ENCODE assay signal across 11 mouse cellular contexts in genomic region chr1:171171138-171171537, GRCm38 (mm10). TPM values are rescaled to one million over a fixed set of nuclear protein-coding genes. Genes with fewer than 3 reads are reported as not detected.
A peak's percentile ranks its signal among the peaks of the same experiment; 100 is the strongest.
DNase-seq lines count a peak whose midpoint lies in the region; ATAC-seq lines count a peak whose summit lies in the region.
"Had no signal": no experiment of that assay in that cellular context is flagged by ENCODE, and none has a peak within 500 bp of the region (broad histone marks: within the 10 kb centered on the region; RNA-seq: fewer than 3 reads in every experiment).

No protein-coding gene starts in this region.

- H3K27me3 ChIP-seq in hindbrain, embryonic 16.5 days (replicated peaks; ENCODE audit: control insufficient read depth, insufficient read depth, low read length) = no peaks in the 10 kb centered on the region
- H3K27me3 ChIP-seq in hindbrain, embryonic 13.5 days = no peaks in the 10 kb centered on the region
- no peaks in the 10 kb centered on the region for H3K27me3 ChIP-seq in midbrain, embryonic 16.5 days (ENCODE audit: control insufficient read depth, insufficient read depth, low read depth, low read length)
- no peaks in the 10 kb centered on the region for H3K27me3 ChIP-seq in midbrain, embryonic 10.5 days (ENCODE audit: low read depth, poor library complexity, severe bottlenecking)
- no peaks in the 10 kb centered on the region for H3K27me3 ChIP-seq in heart, embryonic 16.5 days (ENCODE audit: control insufficient read depth, insufficient read depth, low read length)
- no peaks in the 10 kb centered on the region for H3K27me3 ChIP-seq in stomach, embryonic 16.5 days (ENCODE audit: control insufficient read depth, insufficient read depth, low read length)
- no peaks in the 10 kb centered on the region for H3K27me3 ChIP-seq in forebrain, embryonic 11.5 days (ENCODE audit: control insufficient read depth, insufficient read depth, low read length)
- H3K27me3 ChIP-seq: limb, embryonic 13.5 days had no signal

- H3K36me3 ChIP-seq in hindbrain, embryonic 16.5 days (ENCODE audit: control insufficient read depth, insufficient read depth, low read length) = no peaks in the 10 kb centered on the region
- no peaks in the 10 kb centered on the region for H3K36me3 ChIP-seq in hindbrain, embryonic 13.5 days
- H3K36me3 ChIP-seq in midbrain, embryonic 16.5 days (ENCODE audit: control insufficient read depth, insufficient read depth, low read length) = no peaks in the 10 kb centered on the region
- peaks cover 18% of the 10 kb centered on the region for H3K36me3 ChIP-seq in midbrain, embryonic 10.5 days
- H3K36me3 ChIP-seq in heart, embryonic 16.5 days (ENCODE audit: control insufficient read depth, insufficient read depth) = no peaks in the 10 kb centered on the region
- no peaks in the 10 kb centered on the region for H3K36me3 ChIP-seq in stomach, embryonic 16.5 days (ENCODE audit: control insufficient read depth, insufficient read depth, low read length)
- no peaks in the 10 kb centered on the region for H3K36me3 ChIP-seq in forebrain, embryonic 11.5 days (ENCODE audit: control insufficient read depth, insufficient read depth, low read length)
- H3K36me3 ChIP-seq: limb, embryonic 13.5 days had no signal

- WGBS in hindbrain, embryonic 16.5 days = 66% methylated on average over 3 of the region's 3 CpGs
- 61% methylated on average over 3 of the region's 3 CpGs for WGBS in hindbrain, embryonic 13.5 days
- WGBS in midbrain, embryonic 16.5 days = 73% methylated on average over 3 of the region's 3 CpGs
- WGBS in midbrain, embryonic 10.5 days = 65% methylated on average over 3 of the region's 3 CpGs
- WGBS in heart, embryonic 16.5 days = 22% methylated on average over 3 of the region's 3 CpGs
- 54% methylated on average over 3 of the region's 3 CpGs for WGBS in stomach, embryonic 16.5 days
- WGBS in forebrain, embryonic 11.5 days = 70% methylated on average over 3 of the region's 3 CpGs

- no peaks in the 10 kb centered on the region for H3K9me3 ChIP-seq in hindbrain, embryonic 16.5 days (ENCODE audit: control insufficient read depth, low read length)
- H3K9me3 ChIP-seq in hindbrain, embryonic 13.5 days = no peaks in the 10 kb centered on the region
- H3K9me3 ChIP-seq in midbrain, embryonic 16.5 days (replicated peaks; ENCODE audit: control insufficient read depth, low read length, poor library complexity, severe bottlenecking) = no peaks in the 10 kb centered on the region
- H3K9me3 ChIP-seq in midbrain, embryonic 10.5 days (replicated peaks) = no peaks in the 10 kb centered on the region
- no peaks in the 10 kb centered on the region for H3K9me3 ChIP-seq in heart, embryonic 16.5 days (replicated peaks; ENCODE audit: control insufficient read depth, low read length)
- H3K9me3 ChIP-seq in stomach, embryonic 16.5 days (replicated peaks; ENCODE audit: control insufficient read depth, low read length) = no peaks in the 10 kb centered on the region
- no peaks in the 10 kb centered on the region for H3K9me3 ChIP-seq in forebrain, embryonic 11.5 days (ENCODE audit: control insufficient read depth, low read length)
- H3K9me3 ChIP-seq: limb, embryonic 13.5 days had no signal

- H3K4me3 ChIP-seq in hindbrain, embryonic 16.5 days (ENCODE audit: low read length) = no peak overlapping the region
- no peak overlapping the region for H3K4me3 ChIP-seq in hindbrain, embryonic 13.5 days
- H3K4me3 ChIP-seq in midbrain, embryonic 16.5 days (ENCODE audit: low read depth, low read length) = no peak overlapping the region
- no peak overlapping the region for H3K4me3 ChIP-seq in midbrain, embryonic 10.5 days
- no peak overlapping the region for H3K4me3 ChIP-seq in heart, embryonic 16.5 days (ENCODE audit: low read length)
- no peak overlapping the region for H3K4me3 ChIP-seq in stomach, embryonic 16.5 days (replicated peaks; ENCODE audit: low read length)
- H3K4me3 ChIP-seq in forebrain, embryonic 11.5 days (ENCODE audit: low read depth, low read length) = no peak overlapping the region
- H3K4me3 ChIP-seq: limb, embryonic 13.5 days had no signal

- peak overlapping the region; percentile 24; the same call in 1 of the 2 replicates for H3K27ac ChIP-seq in hindbrain, embryonic 16.5 days (ENCODE audit: low read depth, low read length)
- no peak overlapping the region for H3K27ac ChIP-seq in hindbrain, embryonic 13.5 days
- peak overlapping the region; percentile 10; the same call in 1 of the 2 replicates for H3K27ac ChIP-seq in midbrain, embryonic 16.5 days (ENCODE audit: low read length)
- H3K27ac ChIP-seq in midbrain, embryonic 10.5 days (replicated peaks) = no peak overlapping the region
- H3K27ac ChIP-seq in heart, embryonic 16.5 days (ENCODE audit: low read length) = peak overlapping the region; percentile 89
- peak overlapping the region; percentile 44; the same call in 1 of the 2 replicates for H3K27ac ChIP-seq in stomach, embryonic 16.5 days (ENCODE audit: low read length)
- no peak overlapping the region for H3K27ac ChIP-seq in forebrain, embryonic 11.5 days (ENCODE audit: low read depth, low read length)
- H3K27ac ChIP-seq: limb, embryonic 13.5 days had no signal

- H3K4me2 ChIP-seq in hindbrain, embryonic 16.5 days (ENCODE audit: low read length) = no peak overlapping the region
- no peak overlapping the region for H3K4me2 ChIP-seq in hindbrain, embryonic 13.5 days
- no peak overlapping the region for H3K4me2 ChIP-seq in midbrain, embryonic 16.5 days (ENCODE audit: low read length)
- peak overlapping the region; percentile 29; the same call in 1 of the 2 replicates for H3K4me2 ChIP-seq in heart, embryonic 16.5 days (ENCODE audit: low read depth, low read length)
- H3K4me2 ChIP-seq in stomach, embryonic 16.5 days (ENCODE audit: low read depth, low read length) = no peak overlapping the region
- no peak overlapping the region for H3K4me2 ChIP-seq in forebrain, embryonic 11.5 days (ENCODE audit: low read depth, low read length, severe bottlenecking)
- H3K4me2 ChIP-seq: limb, embryonic 13.5 days had no signal

- no peaks in the 10 kb centered on the region for H3K4me1 ChIP-seq in hindbrain, embryonic 16.5 days (ENCODE audit: control insufficient read depth, insufficient read depth, low read depth, low read length)
- no peaks in the 10 kb centered on the region for H3K4me1 ChIP-seq in hindbrain, embryonic 13.5 days (replicated peaks)
- H3K4me1 ChIP-seq in midbrain, embryonic 16.5 days (ENCODE audit: control insufficient read depth, insufficient read depth, low read length) = no peaks in the 10 kb centered on the region
- H3K4me1 ChIP-seq in midbrain, embryonic 10.5 days = peaks cover 5% of the 10 kb centered on the region; the same call in 1 of the 2 replicates
- peaks cover 5% of the 10 kb centered on the region for H3K4me1 ChIP-seq in heart, embryonic 16.5 days (ENCODE audit: control insufficient read depth, insufficient read depth, low read length)
- H3K4me1 ChIP-seq in stomach, embryonic 16.5 days (ENCODE audit: control insufficient read depth, insufficient read depth, low read length) = no peaks in the 10 kb centered on the region
- no peaks in the 10 kb centered on the region for H3K4me1 ChIP-seq in forebrain, embryonic 11.5 days (replicated peaks; ENCODE audit: control insufficient read depth, insufficient read depth, low read length)
- H3K4me1 ChIP-seq: limb, embryonic 13.5 days had no signal

- no peak overlapping the region for H3K9ac ChIP-seq in hindbrain, embryonic 16.5 days (ENCODE audit: low read depth, low read length)
- H3K9ac ChIP-seq in hindbrain, embryonic 13.5 days = no peak overlapping the region
- H3K9ac ChIP-seq in midbrain, embryonic 16.5 days (ENCODE audit: low read depth, low read length) = no peak overlapping the region
- H3K9ac ChIP-seq in heart, embryonic 16.5 days (ENCODE audit: low read length) = no peak overlapping the region
- H3K9ac ChIP-seq in stomach, embryonic 16.5 days (ENCODE audit: low read length) = no peak overlapping the region
- H3K9ac ChIP-seq in forebrain, embryonic 11.5 days (ENCODE audit: low read length) = no peak overlapping the region
- H3K9ac ChIP-seq: limb, embryonic 13.5 days had no signal

- ATAC-seq in hindbrain, embryonic 16.5 days = no peak
- ATAC-seq in hindbrain, embryonic 13.5 days (ENCODE audit: low FRiP score) = no peak
- no peak for ATAC-seq in midbrain, embryonic 16.5 days
- peak; percentile 80 for ATAC-seq in heart, embryonic 16.5 days (replicated peaks; ENCODE audit: extremely low read depth, insufficient read depth, low FRiP score)
- ATAC-seq in stomach, embryonic 16.5 days (ENCODE audit: insufficient read depth, low FRiP score) = peak; percentile 60; the same call in 1 of the 2 replicates
- ATAC-seq in erythroid progenitor cell, adult 5-6 weeks (replicated peaks; ENCODE audit: low FRiP score, poor library complexity, severe bottlenecking) = no peak
- no peak for ATAC-seq in forebrain, embryonic 11.5 days (replicated peaks; ENCODE audit: low FRiP score)
- ATAC-seq: CD4-positive, CD25-positive, alpha-beta regulatory T cell, adult 4 months had no signal

- DNase-seq in midbrain, embryonic 10.5 days (ENCODE audit: low spot score) = no peak
- DNase-seq in forebrain, embryonic 11.5 days (ENCODE audit: low spot score) = no peak
- DNase-seq: thymus, adult 18-20 months had no signal

RNA-seq across cellular contexts. Expression of gene Mpz, which starts 20.6 kb away (rescaled TPM):
- 4.7 and 5.3 TPM in 2 replicates for polyA plus RNA-seq in hindbrain, embryonic 16.5 days (2015; fragmentation: Nextera tagmentation; extraction: Ambion mirVana)
- 4.9 and 7.9 TPM in 2 replicates for polyA plus RNA-seq in hindbrain, embryonic 13.5 days (2015; fragmentation: Nextera tagmentation; extraction: Ambion mirVana)
- 0.20 and 0.63 TPM in 2 replicates for polyA plus RNA-seq in midbrain, embryonic 16.5 days (2015; fragmentation: Nextera tagmentation; extraction: Ambion mirVana)
- polyA plus RNA-seq in midbrain, embryonic 10.5 days (2016; fragmentation: Nextera tagmentation; extraction: Ambion mirVana) = 0.26 TPM in 1 of 2 replicates, not detected in the other
- 0.44 and 1.1 TPM in 2 replicates for polyA plus RNA-seq in heart, embryonic 16.5 days (2015; fragmentation: Nextera tagmentation; extraction: Ambion mirVana)
- polyA plus RNA-seq in stomach, embryonic 16.5 days (2015; fragmentation: Nextera tagmentation; extraction: Ambion mirVana) = 2.4 and 2.9 TPM in 2 replicates
- not detected in 2 replicates for total RNA-seq in erythroid progenitor cell, adult 5-6 weeks (2015; ENCODE audit: low replicate concordance)
- total RNA-seq in erythroid progenitor cell, adult 5-6 weeks (2017; ENCODE audit: low replicate concordance) = not detected in 2 replicates
- 0.13 TPM in 1 of 2 replicates, not detected in the other for polyA plus RNA-seq in forebrain, embryonic 11.5 days (2014; fragmentation: Nextera tagmentation; extraction: Ambion mirVana)
- polyA plus RNA-seq: CD4-positive, CD25-positive, alpha-beta regulatory T cell, adult 4 months had no signal

RNA-seq across cellular contexts. Expression of gene Sdhc, which starts 20.7 kb away (rescaled TPM):
- 316 and 354 TPM in 2 replicates for polyA plus RNA-seq in hindbrain, embryonic 16.5 days (2015; fragmentation: Nextera tagmentation; extraction: Ambion mirVana)
- 256 and 259 TPM in 2 replicates for polyA plus RNA-seq in hindbrain, embryonic 13.5 days (2015; fragmentation: Nextera tagmentation; extraction: Ambion mirVana)
- 284 and 311 TPM in 2 replicates for polyA plus RNA-seq in midbrain, embryonic 16.5 days (2015; fragmentation: Nextera tagmentation; extraction: Ambion mirVana)
- 301 and 309 TPM in 2 replicates for polyA plus RNA-seq in midbrain, embryonic 10.5 days (2016; fragmentation: Nextera tagmentation; extraction: Ambion mirVana)
- 622 and 629 TPM in 2 replicates for polyA plus RNA-seq in heart, embryonic 16.5 days (2015; fragmentation: Nextera tagmentation; extraction: Ambion mirVana)
- polyA plus RNA-seq in stomach, embryonic 16.5 days (2015; fragmentation: Nextera tagmentation; extraction: Ambion mirVana) = 282 and 298 TPM in 2 replicates
- 50.8 and 70.4 TPM in 2 replicates for total RNA-seq in erythroid progenitor cell, adult 5-6 weeks (2015; ENCODE audit: low replicate concordance)
- 4.7 and 14.6 TPM in 2 replicates for total RNA-seq in erythroid progenitor cell, adult 5-6 weeks (2017; ENCODE audit: low replicate concordance)
- 272 and 277 TPM in 2 replicates for polyA plus RNA-seq in forebrain, embryonic 11.5 days (2014; fragmentation: Nextera tagmentation; extraction: Ambion mirVana)

RNA-seq across cellular contexts. Expression of gene Pcp4l1, which starts 24.9 kb away (rescaled TPM):
- 44.7 and 48.7 TPM in 2 replicates for polyA plus RNA-seq in hindbrain, embryonic 16.5 days (2015; fragmentation: Nextera tagmentation; extraction: Ambion mirVana)
- polyA plus RNA-seq in hindbrain, embryonic 13.5 days (2015; fragmentation: Nextera tagmentation; extraction: Ambion mirVana) = 25.1 and 44.1 TPM in 2 replicates
- 15.1 and 20.7 TPM in 2 replicates for polyA plus RNA-seq in midbrain, embryonic 16.5 days (2015; fragmentation: Nextera tagmentation; extraction: Ambion mirVana)
- polyA plus RNA-seq in midbrain, embryonic 10.5 days (2016; fragmentation: Nextera tagmentation; extraction: Ambion mirVana) = 26.7 and 35.9 TPM in 2 replicates
- polyA plus RNA-seq in heart, embryonic 16.5 days (2015; fragmentation: Nextera tagmentation; extraction: Ambion mirVana) = 48.9 and 57.2 TPM in 2 replicates
- 44.3 and 46.4 TPM in 2 replicates for polyA plus RNA-seq in stomach, embryonic 16.5 days (2015; fragmentation: Nextera tagmentation; extraction: Ambion mirVana)
- total RNA-seq in erythroid progenitor cell, adult 5-6 weeks (2015; ENCODE audit: low replicate concordance) = 1.7 and 3.6 TPM in 2 replicates
- total RNA-seq in erythroid progenitor cell, adult 5-6 weeks (2017; ENCODE audit: low replicate concordance) = not detected in 2 replicates
- polyA plus RNA-seq in forebrain, embryonic 11.5 days (2014; fragmentation: Nextera tagmentation; extraction: Ambion mirVana) = 7.3 and 8.2 TPM in 2 replicates
- polyA plus RNA-seq: CD4-positive, CD25-positive, alpha-beta regulatory T cell, adult 4 months had no signal

RNA-seq across cellular contexts. Expression of gene Nr1i3, which starts 42.6 kb away (rescaled TPM):
- polyA plus RNA-seq in hindbrain, embryonic 16.5 days (2015; fragmentation: Nextera tagmentation; extraction: Ambion mirVana) = 0.26 and 0.73 TPM in 2 replicates
- 0.32 and 0.48 TPM in 2 replicates for polyA plus RNA-seq in hindbrain, embryonic 13.5 days (2015; fragmentation: Nextera tagmentation; extraction: Ambion mirVana)
- 0.38 and 0.47 TPM in 2 replicates for polyA plus RNA-seq in midbrain, embryonic 16.5 days (2015; fragmentation: Nextera tagmentation; extraction: Ambion mirVana)
- 0.28 and 0.36 TPM in 2 replicates for polyA plus RNA-seq in midbrain, embryonic 10.5 days (2016; fragmentation: Nextera tagmentation; extraction: Ambion mirVana)
- polyA plus RNA-seq in heart, embryonic 16.5 days (2015; fragmentation: Nextera tagmentation; extraction: Ambion mirVana) = 0.35 and 0.43 TPM in 2 replicates
- 1.7 and 1.8 TPM in 2 replicates for polyA plus RNA-seq in stomach, embryonic 16.5 days (2015; fragmentation: Nextera tagmentation; extraction: Ambion mirVana)
- not detected in 2 replicates for total RNA-seq in erythroid progenitor cell, adult 5-6 weeks (2015; ENCODE audit: low replicate concordance)
- total RNA-seq in erythroid progenitor cell, adult 5-6 weeks (2017; ENCODE audit: low replicate concordance) = 0.39 TPM in 1 of 2 replicates, not detected in the other
- 0.17 and 0.23 TPM in 2 replicates for polyA plus RNA-seq in forebrain, embryonic 11.5 days (2014; fragmentation: Nextera tagmentation; extraction: Ambion mirVana)

RNA-seq across cellular contexts. Expression of gene Tomm40l, which starts 51.2 kb away (rescaled TPM):
- 60.9 and 69.6 TPM in 2 replicates for polyA plus RNA-seq in hindbrain, embryonic 16.5 days (2015; fragmentation: Nextera tagmentation; extraction: Ambion mirVana)
- 35.4 and 42.4 TPM in 2 replicates for polyA plus RNA-seq in hindbrain, embryonic 13.5 days (2015; fragmentation: Nextera tagmentation; extraction: Ambion mirVana)
- polyA plus RNA-seq in midbrain, embryonic 16.5 days (2015; fragmentation: Nextera tagmentation; extraction: Ambion mirVana) = 46.8 and 58.3 TPM in 2 replicates
- 32.2 and 34.7 TPM in 2 replicates for polyA plus RNA-seq in midbrain, embryonic 10.5 days (2016; fragmentation: Nextera tagmentation; extraction: Ambion mirVana)
- polyA plus RNA-seq in heart, embryonic 16.5 days (2015; fragmentation: Nextera tagmentation; extraction: Ambion mirVana) = 60.7 and 68.9 TPM in 2 replicates
- polyA plus RNA-seq in stomach, embryonic 16.5 days (2015; fragmentation: Nextera tagmentation; extraction: Ambion mirVana) = 28.2 and 28.3 TPM in 2 replicates
- 1.1 and 4.2 TPM in 2 replicates for total RNA-seq in erythroid progenitor cell, adult 5-6 weeks (2015; ENCODE audit: low replicate concordance)
- 4.0 and 4.1 TPM in 2 replicates for total RNA-seq in erythroid progenitor cell, adult 5-6 weeks (2017; ENCODE audit: low replicate concordance)
- 31.6 and 39.2 TPM in 2 replicates for polyA plus RNA-seq in forebrain, embryonic 11.5 days (2014; fragmentation: Nextera tagmentation; extraction: Ambion mirVana)

Comparison
In these comparisons a context has a peak if more than half of its experiments do, and no peak if none do; other contexts are left out.
1. H3K27ac ChIP-seq: peak in hindbrain, embryonic 16.5 days (single experiment), midbrain, embryonic 16.5 days (single experiment), heart, embryonic 16.5 days (single experiment) and stomach, embryonic 16.5 days (single experiment); none in hindbrain, embryonic 13.5 days (single experiment), midbrain, embryonic 10.5 days (single experiment) and forebrain, embryonic 11.5 days (single experiment).
2. ATAC-seq: peak in heart, embryonic 16.5 days (single experiment) and stomach, embryonic 16.5 days (single experiment); none in hindbrain, embryonic 16.5 days (single experiment), hindbrain, embryonic 13.5 days (single experiment), midbrain, embryonic 16.5 days (single experiment), erythroid progenitor cell, adult 5-6 weeks (single experiment) and forebrain, embryonic 11.5 days (single experiment).